Mouse (Mus musculus) A20 (cell line): ENCODE results near the gene Zfp423.
A peak's percentile ranks its signal among the peaks of the same experiment; 100 is the strongest.

Experiments used
- DNase-seq: peaks from one replicate; pipeline ENCODE4 v3.0.0-alpha.2; 2011; ENCODE audit warnings: low read depth, low spot score

Gene Zfp423

GRCm38 (mm10) chr8:87836866-87837265, 122.5 kb downstream of the Zfp423 start:
- no peak for DNase-seq

DNA sequence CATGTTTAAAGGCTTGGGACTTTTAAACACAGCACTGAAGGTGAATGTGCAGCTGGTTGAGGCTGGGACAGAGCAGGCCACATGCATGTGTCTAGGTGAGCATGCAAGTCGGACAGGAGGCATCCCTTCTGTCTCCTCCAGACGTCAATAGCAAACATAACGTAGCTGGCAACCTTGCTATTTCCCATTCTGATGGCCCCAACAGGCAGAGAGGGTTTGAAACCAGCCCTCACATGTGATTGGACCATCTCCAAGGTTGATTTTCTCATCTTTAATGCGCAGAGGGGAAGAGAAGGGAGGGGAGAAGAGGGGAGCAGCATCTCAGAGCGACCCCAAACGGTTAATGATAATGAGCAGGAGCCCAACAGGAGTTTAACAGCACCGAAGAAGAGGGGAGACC, 123.5 kb downstream of the Zfp423 start:
- no peak for DNase-seq

DNA sequence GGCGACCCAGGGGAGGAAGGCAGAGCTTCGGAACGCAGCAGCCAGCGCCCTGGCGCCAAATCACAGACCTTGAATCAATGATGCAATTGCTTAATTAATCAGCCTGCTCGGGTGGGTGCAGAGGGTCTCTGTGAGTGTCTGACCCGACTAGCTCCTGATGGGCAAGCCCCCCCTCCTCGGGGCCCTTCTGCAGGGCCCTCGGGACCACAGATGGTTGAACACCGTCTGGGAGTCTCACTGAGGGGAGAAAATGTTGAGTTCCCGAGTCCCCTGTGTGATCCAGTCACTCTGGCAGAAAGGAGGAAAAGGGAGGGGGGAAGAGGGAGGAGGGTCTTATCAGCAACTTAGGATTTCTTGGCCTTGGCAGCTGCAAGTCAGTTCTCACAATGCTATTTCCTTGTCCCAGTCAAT, 124.0 kb downstream of the Zfp423 start:
- DNase-seq, result no peak

DNA sequence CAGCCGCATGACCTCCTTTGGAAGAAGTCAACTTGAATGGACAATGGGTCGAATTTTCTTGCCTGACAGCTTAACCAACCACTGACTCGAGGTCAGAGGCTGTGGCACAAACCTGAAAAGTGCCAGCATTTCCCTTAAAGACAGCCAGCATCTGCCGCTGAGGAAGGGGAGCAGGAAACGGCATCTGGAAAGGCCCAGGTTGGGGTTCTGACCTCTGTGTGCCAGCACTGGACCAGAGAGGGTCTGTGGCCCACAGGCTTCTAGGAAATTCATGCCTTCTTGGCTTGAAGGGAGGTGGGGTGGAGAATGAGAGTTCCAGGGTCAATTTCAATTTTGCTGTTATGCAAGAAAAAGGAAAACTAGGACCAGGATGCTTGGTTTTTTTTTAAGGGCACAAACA, 124.7 kb downstream of the Zfp423 start:
- no peak for DNase-seq

- DNase-seq, result no peak
Observed at GRCm38 (mm10) chr8:87833841-87834620, 125.4 kb downstream of the Zfp423 start.

DNA sequence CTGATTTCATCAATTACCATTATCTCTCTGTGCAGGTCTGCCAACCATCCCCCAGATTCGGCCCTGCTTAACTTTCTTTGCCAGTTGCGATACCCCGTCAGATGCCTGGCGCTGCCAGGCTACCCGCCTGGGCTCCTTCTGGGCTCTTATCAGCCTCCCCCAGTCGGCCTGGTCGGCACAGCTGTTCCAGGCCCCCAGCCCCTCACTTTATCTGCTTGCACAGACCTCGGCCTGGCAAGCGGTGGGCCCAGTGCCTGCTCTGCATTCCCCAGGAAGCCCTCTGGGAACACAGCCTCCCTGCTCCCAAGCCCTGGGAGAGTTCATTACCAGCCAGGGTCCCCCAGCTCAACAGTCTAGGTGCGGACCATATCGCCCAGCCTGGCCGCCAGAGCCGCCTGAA, 126.1 kb downstream of the Zfp423 start:
- DNase-seq, result no peak

DNA sequence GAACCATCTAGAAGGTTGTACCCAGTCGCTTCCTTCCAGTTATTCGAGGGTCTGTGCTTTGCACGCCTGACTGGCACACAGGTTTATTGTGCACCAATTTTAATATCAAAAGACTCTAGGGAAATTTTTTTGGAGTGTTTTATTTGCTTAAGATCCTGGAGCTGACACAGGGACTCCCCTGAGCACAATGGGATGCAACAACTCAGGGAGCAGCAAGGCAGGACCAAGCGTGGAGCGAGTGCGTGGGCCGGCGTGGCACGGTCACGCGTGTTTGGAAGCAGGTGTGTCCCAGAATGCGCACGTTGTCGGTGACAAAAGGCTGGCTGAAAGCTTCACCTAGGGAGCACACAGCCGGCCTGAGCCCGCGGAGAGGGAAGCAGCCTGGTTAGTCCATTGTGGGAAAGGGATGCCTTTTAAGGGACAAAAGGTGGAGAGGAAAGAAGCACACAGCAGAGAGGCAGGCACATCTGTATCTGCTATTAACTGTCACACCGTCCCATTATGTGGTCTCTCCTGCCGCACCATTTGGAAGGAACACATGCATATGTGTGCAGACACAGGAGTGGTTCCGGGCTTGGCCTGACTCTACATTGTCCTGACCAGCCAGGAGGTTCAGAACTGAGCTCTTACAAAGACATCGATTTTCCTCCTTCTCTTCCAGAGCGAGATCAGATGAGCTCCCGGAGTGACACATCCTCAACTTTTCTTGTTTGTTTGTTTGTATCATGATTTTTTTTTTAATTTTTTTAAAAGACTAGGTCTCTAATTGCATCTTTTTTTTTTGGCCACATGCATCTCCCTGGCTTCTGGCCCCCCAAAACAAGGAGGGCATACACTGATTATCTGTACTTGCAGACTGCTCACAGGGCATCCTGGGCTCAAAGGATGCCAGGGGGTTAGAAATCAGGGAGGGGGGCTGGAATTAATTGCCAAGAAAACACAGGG, 126.7 kb downstream of the Zfp423 start:
- DNase-seq, result no peak

DNA sequence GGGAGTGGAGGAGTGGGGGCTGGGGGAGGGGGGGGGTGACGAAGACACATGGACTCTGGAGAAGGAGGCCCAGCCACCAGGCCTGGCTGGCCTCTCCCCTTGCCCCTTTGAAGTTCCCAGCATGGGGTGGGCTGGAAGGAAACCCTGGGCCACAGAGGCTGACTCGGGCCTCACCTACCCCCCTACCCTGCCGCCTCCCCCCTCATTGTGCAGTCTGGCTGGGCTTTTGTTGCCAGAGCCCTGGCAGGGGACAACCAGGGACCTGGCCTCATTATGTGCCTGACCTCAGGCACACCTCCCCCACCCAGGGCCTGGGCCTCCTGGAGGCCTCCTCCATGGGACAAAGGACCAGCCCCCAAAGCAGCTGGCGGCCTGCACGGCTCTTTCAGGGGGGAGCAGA, 127.8 kb downstream of the Zfp423 start:
- DNase-seq, result no peak

- no peak for DNase-seq
Observed at GRCm38 (mm10) chr8:87831116-87831515, 128.3 kb downstream of the Zfp423 start.

DNA sequence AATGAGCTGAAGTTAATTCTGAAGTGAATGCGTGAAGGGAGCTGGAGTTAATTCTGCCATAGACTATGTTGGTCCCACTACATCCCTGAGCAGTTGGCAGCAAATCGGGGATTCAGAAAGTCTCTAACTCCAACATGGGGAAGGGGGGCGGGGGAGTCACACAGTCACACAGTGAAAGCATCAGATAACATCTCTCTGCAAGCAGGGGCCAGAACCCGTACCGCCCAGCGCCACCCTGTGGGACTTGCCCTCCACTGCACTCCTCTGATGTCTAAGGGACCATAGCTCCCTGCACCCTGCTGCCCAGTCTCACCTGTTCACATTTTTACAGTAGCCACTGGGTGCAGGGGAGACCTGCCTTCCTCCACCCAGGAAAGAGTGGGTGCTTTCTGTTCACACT, 129.2 kb downstream of the Zfp423 start:
- DNase-seq, result peak; percentile 24

- no peak for DNase-seq
Observed at GRCm38 (mm10) chr8:87826013-87826660, 133.3 kb downstream of the Zfp423 start.

- DNase-seq, result no peak
Observed at GRCm38 (mm10) chr8:87823172-87823571, 136.2 kb downstream of the Zfp423 start.

GRCm38 (mm10) chr8:87822690-87823089, 136.7 kb downstream of the Zfp423 start:
- no peak for DNase-seq

GRCm38 (mm10) chr8:87822175-87822574, 137.2 kb downstream of the Zfp423 start:
- DNase-seq, result no peak

DNA sequence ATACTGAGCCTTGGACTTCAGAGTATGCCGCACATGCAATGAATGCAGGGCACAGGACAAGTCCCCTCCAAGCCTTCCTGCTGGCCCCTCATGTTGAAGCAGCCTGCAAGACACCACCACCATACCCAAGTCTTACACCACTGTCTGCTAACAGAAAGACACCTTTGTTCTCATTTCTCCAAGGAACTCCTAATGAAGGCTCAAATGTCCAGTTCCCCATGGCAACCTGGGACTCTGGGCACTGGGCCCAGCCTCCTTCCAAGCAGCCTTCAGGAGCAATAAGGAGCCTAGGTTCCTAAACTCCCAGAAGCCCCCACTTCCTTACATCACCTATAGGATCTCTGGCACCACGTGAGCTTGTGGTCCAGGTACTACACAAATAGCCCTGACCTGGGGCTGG, 137.7 kb downstream of the Zfp423 start:
- no peak for DNase-seq

- DNase-seq, result no peak
Observed at GRCm38 (mm10) chr8:87819263-87819662, 140.1 kb downstream of the Zfp423 start.

- no peak for DNase-seq
Observed at GRCm38 (mm10) chr8:87818506-87818905, 140.9 kb downstream of the Zfp423 start.

- no peak for DNase-seq
Observed at GRCm38 (mm10) chr8:87816141-87816540, 143.3 kb downstream of the Zfp423 start.

- no peak for DNase-seq
Observed at GRCm38 (mm10) chr8:87812661-87813060, 146.7 kb downstream of the Zfp423 start.

DNA sequence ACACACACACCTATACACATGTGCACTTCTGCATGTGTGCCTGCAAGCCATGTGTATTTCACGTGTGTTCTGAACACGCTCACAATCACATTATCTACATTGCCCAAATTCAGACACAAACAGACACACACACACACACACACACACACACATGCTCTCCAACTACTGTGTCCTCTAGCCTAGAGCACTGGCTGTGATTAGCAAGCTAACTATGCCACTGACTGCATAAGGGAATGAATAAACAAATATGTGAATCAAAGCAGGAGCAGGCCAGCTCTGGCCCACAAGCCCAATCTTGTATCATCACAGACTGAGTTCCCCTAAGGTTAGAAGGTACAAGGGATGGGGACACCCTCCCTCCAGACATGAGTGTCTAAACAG, 147.3 kb downstream of the Zfp423 start:
- DNase-seq, result no peak

- DNase-seq, result no peak
Observed at GRCm38 (mm10) chr8:87811399-87812068, 147.9 kb downstream of the Zfp423 start.

GRCm38 (mm10) chr8:87810771-87811170, 148.6 kb downstream of the Zfp423 start:
- DNase-seq, result no peak
